22 mouse cellular contexts compared by ENCODE assay signal in the genomic region with DNA sequence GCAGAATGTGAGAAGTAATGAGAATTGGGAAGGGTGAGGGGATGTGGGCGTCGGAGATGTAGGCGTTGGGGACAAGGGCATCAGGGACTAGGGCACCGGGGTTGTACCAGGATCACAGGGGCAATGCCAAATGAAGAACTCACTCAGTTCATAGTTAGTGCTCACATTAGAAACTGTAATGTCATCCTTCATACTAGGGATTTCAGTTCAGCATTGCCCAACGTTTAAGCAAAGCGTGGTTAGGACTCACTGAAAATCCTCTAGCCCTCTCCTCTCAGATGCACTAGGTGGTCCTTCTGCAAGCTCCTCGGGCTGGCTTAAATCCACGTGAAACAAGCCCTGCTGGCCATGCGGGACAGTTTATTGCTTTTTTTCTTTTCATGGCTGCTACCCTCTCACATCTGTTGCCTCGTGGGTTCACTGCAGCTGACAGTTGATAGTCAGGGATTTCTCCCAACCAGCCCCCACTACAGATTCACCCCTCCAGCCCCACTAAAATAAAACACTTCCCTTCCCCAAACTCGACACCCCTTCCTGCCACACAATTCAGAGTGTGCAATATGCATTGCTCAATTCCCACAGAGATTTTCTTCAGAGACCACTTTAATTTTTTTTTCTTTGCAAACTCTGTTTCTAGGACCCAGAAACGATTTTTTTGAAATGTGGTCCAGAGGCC. TPM values are rescaled to one million over a fixed set of nuclear protein-coding genes. Genes with fewer than 3 reads are reported as not detected.
DNase-seq lines count a peak whose midpoint lies in the region; ATAC-seq and TF ChIP-seq lines count a peak whose summit lies in the region.
"Had no signal": no experiment of that assay in that cellular context is flagged by ENCODE, and none has a peak within 500 bp of the region (broad histone marks: within the 10 kb centered on the region; RNA-seq: fewer than 3 reads in every experiment).

No protein-coding gene starts in this region.

- peaks cover 10% of the 10 kb centered on the region for H3K4me1 ChIP-seq in embryonic facial prominence, embryonic 13.5 days
- H3K4me1 ChIP-seq in embryonic facial prominence, embryonic 10.5 days, result no peaks in the 10 kb centered on the region
- H3K4me1 ChIP-seq in bone marrow, adult 2 months (ENCODE audit: control insufficient read depth, insufficient read depth, low read length), result peaks cover 1% of the 10 kb centered on the region
- H3K4me1 ChIP-seq: forebrain, embryonic 12.5 days had no signal

- H3K4me3 ChIP-seq in embryonic facial prominence, embryonic 13.5 days, result no peak overlapping the region
- H3K4me3 ChIP-seq in embryonic facial prominence, embryonic 10.5 days, result no peak overlapping the region
- no peak overlapping the region for H3K4me3 ChIP-seq in bone marrow, adult 2 months (replicated peaks; ENCODE audit: control insufficient read depth, low read depth, low read length)
- H3K4me3 ChIP-seq: forebrain, embryonic 12.5 days; heart, embryonic 13.5 days; hindbrain, embryonic 13.5 days had no signal

- WGBS in embryonic facial prominence, embryonic 13.5 days, result 60% methylated on average over 12 of the region's 12 CpGs
- 78% methylated on average over 12 of the region's 12 CpGs for WGBS in embryonic facial prominence, embryonic 10.5 days
- 23% methylated on average over 12 of the region's 12 CpGs for WGBS in bone marrow, adult 2 months

- DNase-seq in embryonic facial prominence, embryonic 10.5 days (ENCODE audit: low spot score), result no peak
- DNase-seq in spleen, postnatal 10 days (ENCODE audit: low spot score in 2 of 2), result no peak
- DNase-seq in spleen, adult 12 weeks (ENCODE audit: low spot score), result no peak
- no peak for DNase-seq in cerebellum, postnatal 4 days (ENCODE audit: low spot score in 2 of 2)
- DNase-seq: adrenal gland, postnatal 25 days; cerebellum, adult 11 months; cerebellum, adult 9-10 months; cerebellum, postnatal 25 days; gastrocnemius, postnatal 14 days; heart, postnatal 4 days had no signal

- no peaks in the 10 kb centered on the region for H3K27me3 ChIP-seq in embryonic facial prominence, embryonic 13.5 days
- H3K27me3 ChIP-seq in embryonic facial prominence, embryonic 10.5 days (replicated peaks; ENCODE audit: low read depth, poor library complexity, severe bottlenecking), result no peaks in the 10 kb centered on the region
- H3K27me3 ChIP-seq: forebrain, embryonic 12.5 days; heart, embryonic 13.5 days; hindbrain, embryonic 13.5 days; Patski had no signal

- H3K9ac ChIP-seq in embryonic facial prominence, embryonic 13.5 days, result no peak overlapping the region
- H3K9ac ChIP-seq: forebrain, embryonic 12.5 days; heart, embryonic 13.5 days; hindbrain, embryonic 13.5 days had no signal

- TF ChIP-seq POLR2A in bone marrow, adult 2 months (IDR thresholded peaks at IDR 0.05; ENCODE audit: borderline replicate concordance, control insufficient read depth, low read depth, low read length), result no peak

- no peaks in the 10 kb centered on the region for H3K9me3 ChIP-seq in embryonic facial prominence, embryonic 13.5 days
- H3K9me3 ChIP-seq in embryonic facial prominence, embryonic 10.5 days, result 0 out of 2 replicates have a peak, but pooled peaks cover 2% of the 10 kb centered on the region
- H3K9me3 ChIP-seq: forebrain, embryonic 12.5 days; hindbrain, embryonic 13.5 days had no signal

- TF ChIP-seq CTCF in bone marrow, adult 2 months (IDR thresholded peaks at IDR 0.05; ENCODE audit: control insufficient read depth, insufficient read depth, low read length), result no peak

- ATAC-seq in embryonic facial prominence, embryonic 13.5 days (ENCODE audit: insufficient number of reproducible peaks, insufficient read depth, low FRiP score, low TSS enrichment, low read depth), result no peak
- ATAC-seq in hematopoietic stem cell, adult 5-6 weeks (replicated peaks in 1 of 2; ENCODE audit: insufficient read depth in 1 of 2, low FRiP score in 2 of 2, low TSS enrichment in 1 of 2, low read depth in 1 of 2, poor library complexity in 2 of 2, severe bottlenecking in 2 of 2), result peak; percentile 39 to 75; a peak in 3 of 4 replicates
- ATAC-seq in megakaryocyte progenitor cell, adult 5-6 weeks (replicated peaks; ENCODE audit: poor library complexity), result peak; percentile 93
- ATAC-seq: activated CD4-positive, CD25-positive, alpha-beta regulatory T cell, adult 4 months; forebrain, embryonic 16.5 days; hindbrain, postnatal 0 days; Patski had no signal

- no peak overlapping the region for H3K4me2 ChIP-seq in embryonic facial prominence, embryonic 13.5 days
- H3K4me2 ChIP-seq: forebrain, embryonic 12.5 days; heart, embryonic 13.5 days; hindbrain, embryonic 13.5 days had no signal

- no peaks in the 10 kb centered on the region for H3K36me3 ChIP-seq in embryonic facial prominence, embryonic 13.5 days
- no peaks in the 10 kb centered on the region for H3K36me3 ChIP-seq in embryonic facial prominence, embryonic 10.5 days (replicated peaks)
- H3K36me3 ChIP-seq: forebrain, embryonic 12.5 days; heart, embryonic 13.5 days; hindbrain, embryonic 13.5 days had no signal

- H3K27ac ChIP-seq in embryonic facial prominence, embryonic 13.5 days, result peak overlapping the region; percentile 16; the same call in 1 of the 2 replicates
- no peak overlapping the region; the same call in 1 of the 2 replicates for H3K27ac ChIP-seq in embryonic facial prominence, embryonic 10.5 days (replicated peaks)
- peak overlapping the region; percentile 63; the same call in 1 of the 2 replicates for H3K27ac ChIP-seq in bone marrow, adult 2 months (ENCODE audit: control insufficient read depth, insufficient read depth, low read depth, low read length, poor library complexity)
- H3K27ac ChIP-seq: forebrain, embryonic 12.5 days; heart, embryonic 13.5 days; hindbrain, embryonic 13.5 days; hindbrain, postnatal 0 days had no signal

RNA-seq across cellular contexts. Expression of gene Ankrd55, which starts 35.5 kb away (rescaled TPM):
- polyA plus RNA-seq in embryonic facial prominence, embryonic 13.5 days (2015; fragmentation: Nextera tagmentation; extraction: Ambion mirVana), result 1.1 and 1.2 TPM in 2 replicates
- polyA plus RNA-seq in embryonic facial prominence, embryonic 10.5 days (2016; fragmentation: Nextera tagmentation; extraction: Ambion mirVana), result 0.33 and 0.49 TPM in 2 replicates
- polyA plus RNA-seq in bone marrow, adult 2 months (2011; ENCODE audit: insufficient read depth, insufficient read length, low replicate concordance, missing spikeins), result 0.40 TPM in 1 of 2 replicates, not detected in the other
- total RNA-seq in hematopoietic stem cell, adult 5-6 weeks (2017), result not detected in 2 replicates
- not detected in 2 replicates for total RNA-seq in megakaryocyte progenitor cell, adult 5-6 weeks (2015)
- total RNA-seq in megakaryocyte progenitor cell, adult 5-6 weeks (2017), result not detected in 2 replicates
- total RNA-seq: heart, postnatal 4 days; MEL had no signal
